Mouse (Mus musculus) heart, embryonic 11.5 days (tissue): Measurements from ENCODE around the gene Samd1. TPM values are rescaled to one million over a fixed set of nuclear protein-coding genes. Genes with fewer than 3 reads are reported as not detected.
"Not testable (repeated sequence)": the region's sequence is repeated elsewhere in the genome, so short reads cannot be mapped to it uniquely, and the experiment has no call there.

ENCODE experiments used
- ATAC-seq: fragments of 200-750 bp; cut with Nextera tagmentation; replicated peaks from 2 replicates; pipeline ENCODE4 v1.8.0; 2017; ENCODE audit warnings: moderate library complexity; ENCODE audit not compliant: insufficient number of reproducible peaks, low FRiP score, low TSS enrichment
- H3K27ac ChIP-seq: fragments of 300-500 bp; sonication (generic); 2 replicates; pipeline ENCODE4 v1.5.1; 2014; ENCODE audit warnings: mild to moderate bottlenecking, low read depth, low read length
- H3K27me3 ChIP-seq: fragments of 300-500 bp; sonication (generic); 2 replicates; pipeline ENCODE4 v1.6.1; 2014; ENCODE audit warnings: mild to moderate bottlenecking, low read length, mixed read lengths; ENCODE audit not compliant: control insufficient read depth, insufficient read depth
- H3K36me3 ChIP-seq: fragments of 300-500 bp; sonication (generic); 2 replicates; pipeline ENCODE4 v1.6.1; 2014; ENCODE audit warnings: mild to moderate bottlenecking, low read length, moderate library complexity, mixed read lengths; ENCODE audit not compliant: control insufficient read depth, insufficient read depth
- H3K4me1 ChIP-seq: fragments of 300-500 bp; sonication (generic); 2 replicates; pipeline ENCODE4 v1.6.1; 2014; ENCODE audit warnings: low read length; ENCODE audit not compliant: control insufficient read depth, insufficient read depth
- H3K4me2 ChIP-seq: fragments of 300-500 bp; sonication (generic); 2 replicates; pipeline ENCODE4 v1.6.1; 2014; ENCODE audit warnings: mild to moderate bottlenecking, moderate library complexity
- H3K4me3 ChIP-seq: fragments of 300-500 bp; sonication (generic); 2 replicates; pipeline ENCODE4 v1.5.1; 2014; ENCODE audit warnings: low read depth, low read length
- H3K9ac ChIP-seq: fragments of 300-500 bp; sonication (generic); 2 replicates; pipeline ENCODE4 v1.6.1; 2014; ENCODE audit warnings: mild to moderate bottlenecking, low read depth, low read length, moderate library complexity
- H3K9me3 ChIP-seq: fragments of 300-500 bp; sonication (generic); replicated peaks from 2 replicates; pipeline ENCODE4 v1.6.1; 2016; ENCODE audit warnings: low read length; ENCODE audit not compliant: control insufficient read depth
- WGBS: fragments of 180-500 bp; shearing (Covaris S2); extraction: QIAGEN DNeasy Blood & Tissue Kit; methylation state at CpG from one replicate; pipeline ENCODE4 v1.1.7; 2014; ENCODE audit not compliant: insufficient replicate concordance; 5-methylcytosine and 5-hydroxymethylcytosine counted together
- polyA plus RNA-seq: library from polyadenylated mRNA; unstranded; fragments of >200 nt; fragmentation: Nextera tagmentation; extraction: Ambion mirVana; gene quantifications from 2 replicates; pipeline ENCODE4 v1.2.1, GENCODE M21; 2014

Gene Samd1
- polyA plus RNA-seq, 1 experiment from 2014 or later: 10.1 TPM

GRCm38 (mm10) chr8:83980250-83980649, 17.2 kb upstream of the Samd1 start:
- peak overlapping the region; percentile 21; the same call in 1 of the 2 replicates for H3K4me2 ChIP-seq
- peak overlapping the region; percentile 82 for H3K27ac ChIP-seq
- 57% methylated on average over 1 of the region's 1 CpGs for WGBS
- H3K4me1 ChIP-seq: peaks cover 39% of the 10 kb centered on the region
- H3K4me3 ChIP-seq: no peak overlapping the region
- no peaks in the 10 kb centered on the region for H3K9me3 ChIP-seq
- ATAC-seq: peak; percentile 81
- H3K9ac ChIP-seq: peak overlapping the region; percentile 46; the same call in 1 of the 2 replicates
- H3K27me3 ChIP-seq: no peaks in the 10 kb centered on the region
- peaks cover 30% of the 10 kb centered on the region for H3K36me3 ChIP-seq

- Histone ChIP-seq H3K36me3 (peaks cover 30% of the 10 kb centered on the region), H3K27ac (peak overlapping the region; percentile 82), H3K4me2 (no peak overlapping the region), H3K27me3 (no peaks in the 10 kb centered on the region), H3K9me3 (no peaks in the 10 kb centered on the region), H3K4me1 (peaks cover 39% of the 10 kb centered on the region), H3K4me3 (no peak overlapping the region), H3K9ac (peak overlapping the region; percentile 46; the same call in 1 of the 2 replicates)
- no peak for ATAC-seq
- WGBS: 74% methylated on average over 8 of the region's 8 CpGs
Observed at GRCm38 (mm10) chr8:83980845-83981244, 16.6 kb upstream of the Samd1 start.

- peaks cover 33% of the 10 kb centered on the region for H3K36me3 ChIP-seq
- no peak for ATAC-seq
- H3K4me3 ChIP-seq: no peak overlapping the region
- H3K27me3 ChIP-seq: no peaks in the 10 kb centered on the region
- no peak overlapping the region for H3K27ac ChIP-seq
- H3K4me1 ChIP-seq: peaks cover 39% of the 10 kb centered on the region
- H3K9ac ChIP-seq: no peak overlapping the region
- no peaks in the 10 kb centered on the region for H3K9me3 ChIP-seq
- no peak overlapping the region for H3K4me2 ChIP-seq
- 94% methylated on average over 7 of the region's 7 CpGs for WGBS
Observed at GRCm38 (mm10) chr8:83981533-83981932, 15.9 kb upstream of the Samd1 start.

- no peak overlapping the region for H3K4me2 ChIP-seq
- no peaks in the 10 kb centered on the region for H3K27me3 ChIP-seq
- H3K27ac ChIP-seq: no peak overlapping the region
- no peak for ATAC-seq
- H3K4me1 ChIP-seq: peaks cover 31% of the 10 kb centered on the region
- WGBS: 73% methylated on average over 4 of the region's 4 CpGs
- no peak overlapping the region for H3K9ac ChIP-seq
- H3K36me3 ChIP-seq: peaks cover 42% of the 10 kb centered on the region
- no peak overlapping the region for H3K4me3 ChIP-seq
- no peaks in the 10 kb centered on the region for H3K9me3 ChIP-seq
Observed at GRCm38 (mm10) chr8:83982449-83982848, 15.0 kb upstream of the Samd1 start.

GRCm38 (mm10) chr8:83983222-83983621, 14.2 kb upstream of the Samd1 start:
- H3K4me3 ChIP-seq, H3K9ac ChIP-seq, H3K4me2 ChIP-seq, H3K27ac ChIP-seq, H3K9me3 ChIP-seq, H3K27me3 ChIP-seq, ATAC-seq: not testable (repeated sequence)
- 92% methylated on average over 2 of the region's 2 CpGs for WGBS
- Histone ChIP-seq H3K4me1 (peaks cover 25% of the 10 kb centered on the region), H3K36me3 (peaks cover 44% of the 10 kb centered on the region)

GRCm38 (mm10) chr8:83989243-83989642, 8.2 kb upstream of the Samd1 start:
- Histone ChIP-seq H3K9ac (no peak overlapping the region), H3K4me3 (no peak overlapping the region), H3K36me3 (peaks cover 29% of the 10 kb centered on the region), H3K4me1 (no peaks in the 10 kb centered on the region), H3K27ac (no peak overlapping the region), H3K9me3 (no peaks in the 10 kb centered on the region), H3K4me2 (no peak overlapping the region), H3K27me3 (no peaks in the 10 kb centered on the region)
- no peak for ATAC-seq
- 84% methylated on average over 7 of the region's 7 CpGs for WGBS

GRCm38 (mm10) chr8:83990170-83990569, 7.3 kb upstream of the Samd1 start:
- Histone ChIP-seq H3K27ac (no peak overlapping the region), H3K4me3 (no peak overlapping the region), H3K4me2 (no peak overlapping the region), H3K36me3 (peaks cover 29% of the 10 kb centered on the region), H3K4me1 (no peaks in the 10 kb centered on the region), H3K9ac (no peak overlapping the region), H3K27me3 (no peaks in the 10 kb centered on the region), H3K9me3 (no peaks in the 10 kb centered on the region)
- no peak for ATAC-seq
- 90% methylated on average over 14 of the region's 14 CpGs for WGBS

GRCm38 (mm10) chr8:83992488-83992887, 5.0 kb upstream of the Samd1 start:
- Histone ChIP-seq H3K4me2 (no peak overlapping the region), H3K4me3 (no peak overlapping the region), H3K4me1 (peaks cover 7% of the 10 kb centered on the region), H3K36me3 (peaks cover 18% of the 10 kb centered on the region), H3K9me3 (no peaks in the 10 kb centered on the region), H3K9ac (no peak overlapping the region), H3K27me3 (no peaks in the 10 kb centered on the region), H3K27ac (no peak overlapping the region)
- ATAC-seq: no peak
- 51% methylated on average over 2 of the region's 2 CpGs for WGBS

GRCm38 (mm10) chr8:83994030-83994429, 3.4 kb upstream of the Samd1 start:
- H3K9ac ChIP-seq: no peak overlapping the region
- H3K4me2 ChIP-seq: no peak overlapping the region
- 70% methylated on average over 3 of the region's 3 CpGs for WGBS
- peaks cover 12% of the 10 kb centered on the region for H3K36me3 ChIP-seq
- no peaks in the 10 kb centered on the region for H3K9me3 ChIP-seq
- no peaks in the 10 kb centered on the region for H3K27me3 ChIP-seq
- no peak overlapping the region for H3K4me3 ChIP-seq
- no peak for ATAC-seq
- peaks cover 11% of the 10 kb centered on the region for H3K4me1 ChIP-seq
- H3K27ac ChIP-seq: no peak overlapping the region
